Mouse (Mus musculus) retina, postnatal 7 days (tissue): ENCODE results near the gene Mapkap1.

Experiments
- DNase-seq: peaks from one replicate; pipeline ENCODE4 v3.0.0-alpha.2; 2012; ENCODE audit warnings: low read depth, low spot score

The Mapkap1 gene

GRCm38 (mm10) chr2:34406601-34407464 is at the start of gene Mapkap1:
Gene Mapkap1 (plus strand): TSS chr2:34406771.
- DNase-seq: peak; percentile 93

GRCm38 (mm10) chr2:34363678-34364077 is 42.9 kb upstream of the Mapkap1 start:
- DNase-seq: peak; percentile 45

- DNase-seq: no peak
These were observed 39.5 kb upstream of the Mapkap1 start for GRCm38 (mm10) chr2:34367024-34367423.

GRCm38 (mm10) chr2:34368396-34368795 is 38.2 kb upstream of the Mapkap1 start:
- no peak for DNase-seq

GRCm38 (mm10) chr2:34370349-34370724 is 36.2 kb upstream of the Mapkap1 start:
- DNase-seq: no peak

GRCm38 (mm10) chr2:34370725-34371440 is 35.7 kb upstream of the Mapkap1 start:
- DNase-seq: no peak

GRCm38 (mm10) chr2:34371441-34372304 is 34.9 kb upstream of the Mapkap1 start:
- DNase-seq: peak; percentile 52

GRCm38 (mm10) chr2:34372305-34373301 is 34.0 kb upstream of the Mapkap1 start, which contains the start of gene Pbx3:
Gene Pbx3 (minus strand): TSS chr2:34373142.
- peak; percentile 94 for DNase-seq

GRCm38 (mm10) chr2:34373886-34374285 is 32.7 kb upstream of the Mapkap1 start:
- no peak for DNase-seq

GRCm38 (mm10) chr2:34374349-34374748 is 32.2 kb upstream of the Mapkap1 start:
- no peak for DNase-seq

- no peak for DNase-seq
These were observed 27.6 kb upstream of the Mapkap1 start for GRCm38 (mm10) chr2:34378930-34379329.

GRCm38 (mm10) chr2:34399535-34399934 is 7.0 kb upstream of the Mapkap1 start:
- no peak for DNase-seq

- DNase-seq: no peak
These were observed 1.0 kb downstream of the Mapkap1 start for GRCm38 (mm10) chr2:34407596-34407995.

- no peak for DNase-seq
These were observed 1.8 kb downstream of the Mapkap1 start for GRCm38 (mm10) chr2:34408341-34408740.

GRCm38 (mm10) chr2:34409741-34410340 is 3.3 kb downstream of the Mapkap1 start:
- DNase-seq: no peak

GRCm38 (mm10) chr2:34420256-34420655 is 13.7 kb downstream of the Mapkap1 start:
- DNase-seq: no peak

- no peak for DNase-seq
These were observed 17.6 kb downstream of the Mapkap1 start for GRCm38 (mm10) chr2:34424186-34424585.

- no peak for DNase-seq
These were observed 19.1 kb downstream of the Mapkap1 start for GRCm38 (mm10) chr2:34425573-34426223.

GRCm38 (mm10) chr2:34430663-34431062 is 24.1 kb downstream of the Mapkap1 start:
- no peak for DNase-seq
